Mouse (Mus musculus) adrenal gland, postnatal 10 days (tissue): Measurements from ENCODE around the gene Corin. TPM values are rescaled to one million over a fixed set of nuclear protein-coding genes. Genes with fewer than 3 reads are reported as not detected.

Experiments
- DNase-seq: peaks from one replicate; pipeline ENCODE4 v3.0.0; 2021; ENCODE audit warnings: mixed read lengths
- total RNA-seq, 2 experiments: library from RNA; stranded (reverse); gene quantifications; 2 replicates each; pipeline ENCODE4 v1.2.3; 2021

Gene Corin
- total RNA-seq, 2 experiments from 2014 or later, result 0.18 to 0.45 TPM

DNA sequence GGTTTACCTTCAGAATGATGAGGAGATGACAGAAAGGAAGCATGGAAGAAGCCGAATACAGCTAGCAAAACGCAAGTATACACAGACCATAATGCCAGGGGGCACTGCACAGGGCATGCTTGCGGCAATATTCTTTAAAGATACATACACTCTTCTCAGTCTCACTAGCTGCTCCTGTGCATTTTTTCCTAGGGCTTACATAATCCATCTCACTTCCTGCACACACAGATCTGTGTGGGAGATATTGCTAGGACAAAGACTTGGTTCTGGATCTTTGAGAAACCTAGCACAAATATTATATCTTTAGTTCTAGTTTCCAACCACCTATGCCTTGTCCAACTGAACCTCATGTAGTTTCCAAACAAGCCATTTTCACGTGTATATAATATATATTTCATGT lies 189.0 kb downstream of the Corin start:
- DNase-seq, result no peak

DNA sequence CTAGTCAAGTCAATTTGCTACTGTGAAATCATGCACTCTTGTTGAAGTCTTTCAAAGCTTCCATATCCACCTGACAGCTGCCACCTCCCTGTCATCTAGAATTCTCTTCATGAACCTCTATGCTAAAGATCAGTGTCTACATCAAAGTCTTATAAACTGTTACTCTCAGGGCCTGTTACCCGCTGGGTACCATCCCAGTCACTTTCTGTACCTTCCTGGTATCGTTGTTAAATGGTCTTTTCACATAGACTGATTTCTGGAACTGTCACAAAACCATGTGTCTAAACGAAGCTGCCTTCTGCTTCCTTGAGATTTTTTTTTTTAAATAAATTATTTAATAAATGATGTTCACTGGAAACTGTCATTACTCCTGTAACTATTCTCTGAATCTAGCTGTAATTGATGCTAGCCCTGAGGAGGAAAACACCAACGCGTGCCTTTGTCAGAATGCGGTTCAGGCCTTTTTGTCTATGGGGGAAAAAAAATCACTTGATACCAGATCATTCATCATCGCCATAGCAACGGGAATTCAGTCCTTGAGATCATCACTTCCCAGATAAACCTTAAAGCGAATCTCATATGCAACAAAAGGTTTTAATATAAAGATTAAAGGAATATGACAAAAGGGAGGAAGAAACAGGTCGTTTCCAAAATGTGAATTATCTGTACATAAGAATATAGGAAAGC lies 205.7 kb downstream of the Corin start:
- DNase-seq, result no peak

DNA sequence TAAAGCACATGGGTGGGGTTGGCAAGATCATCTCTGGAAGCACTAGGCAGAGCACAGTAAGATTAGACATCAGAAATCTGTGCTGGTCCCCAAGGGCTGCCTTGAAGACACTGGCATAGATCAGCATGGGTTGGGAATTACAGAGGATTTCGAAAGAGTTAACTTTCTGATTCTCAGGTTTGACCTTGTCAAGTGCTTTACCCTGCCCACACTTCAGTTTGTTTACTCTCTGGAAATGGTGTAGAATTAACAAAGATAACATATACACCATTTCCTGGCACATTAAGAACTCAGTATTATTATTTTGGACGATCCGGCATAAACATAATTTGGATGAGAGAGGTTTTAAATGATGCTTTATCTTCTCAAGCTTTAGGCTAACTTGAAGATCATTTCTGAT lies 219.2 kb downstream of the Corin start:
- no peak for DNase-seq

DNA sequence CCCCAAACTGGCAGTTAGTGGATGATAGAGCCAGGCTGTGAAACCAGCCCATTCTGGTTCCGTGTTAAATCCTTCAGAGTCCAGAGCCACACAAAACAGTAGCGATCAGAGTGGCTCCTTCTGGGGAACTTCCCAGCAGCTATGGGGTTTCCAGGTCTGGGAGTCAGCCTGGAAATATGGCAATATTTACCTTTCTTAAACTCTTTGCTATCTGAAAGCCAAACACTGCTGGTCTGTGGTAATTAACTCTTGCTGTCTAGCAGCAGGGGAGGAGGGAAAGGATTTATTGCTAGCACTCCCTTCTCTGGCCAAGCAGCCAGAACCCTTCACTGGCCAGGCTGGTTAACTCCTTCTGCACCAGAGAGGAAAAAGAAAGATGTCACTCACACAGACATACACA lies 221.4 kb downstream of the Corin start:
- no peak for DNase-seq

DNA sequence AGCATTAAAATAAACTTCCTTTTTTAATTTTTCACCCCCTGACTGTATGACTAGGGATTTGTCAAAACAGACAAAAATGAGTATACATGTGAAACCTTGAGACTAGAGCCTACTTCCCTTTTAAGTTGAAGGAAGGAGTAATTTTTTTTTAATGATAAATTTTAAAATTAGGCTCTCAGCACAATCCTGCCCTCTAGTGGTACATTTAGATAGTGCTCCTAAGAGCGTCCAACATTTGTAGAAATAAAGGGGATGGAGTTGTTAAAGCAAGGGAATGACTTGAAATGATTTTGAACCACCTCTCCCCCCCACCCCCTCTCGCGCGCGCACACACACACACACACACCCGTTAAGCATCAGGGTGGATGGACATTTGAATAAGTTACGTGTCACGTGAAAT lies 234.6 kb downstream of the Corin start:
- DNase-seq, result peak; percentile 22

DNA sequence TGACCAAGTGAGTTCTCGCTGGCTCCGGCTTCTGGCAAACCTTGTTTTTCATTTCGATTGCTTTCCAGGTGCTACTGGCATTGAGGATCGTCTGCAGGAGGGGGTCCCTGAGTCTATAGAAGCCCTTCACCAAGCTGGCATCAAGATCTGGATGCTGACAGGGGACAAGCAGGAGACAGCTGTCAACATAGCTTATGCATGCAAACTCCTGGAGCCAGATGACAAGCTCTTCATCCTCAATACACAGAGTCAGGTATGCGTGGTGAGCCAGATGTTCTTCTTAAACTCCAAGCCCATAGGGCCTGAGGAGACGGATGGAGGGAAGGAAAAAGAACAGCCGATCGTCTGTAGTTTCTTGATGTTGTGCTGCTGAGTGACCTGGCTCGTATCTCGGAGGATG lies 235.1 kb downstream of the Corin start:
- no peak for DNase-seq

DNA sequence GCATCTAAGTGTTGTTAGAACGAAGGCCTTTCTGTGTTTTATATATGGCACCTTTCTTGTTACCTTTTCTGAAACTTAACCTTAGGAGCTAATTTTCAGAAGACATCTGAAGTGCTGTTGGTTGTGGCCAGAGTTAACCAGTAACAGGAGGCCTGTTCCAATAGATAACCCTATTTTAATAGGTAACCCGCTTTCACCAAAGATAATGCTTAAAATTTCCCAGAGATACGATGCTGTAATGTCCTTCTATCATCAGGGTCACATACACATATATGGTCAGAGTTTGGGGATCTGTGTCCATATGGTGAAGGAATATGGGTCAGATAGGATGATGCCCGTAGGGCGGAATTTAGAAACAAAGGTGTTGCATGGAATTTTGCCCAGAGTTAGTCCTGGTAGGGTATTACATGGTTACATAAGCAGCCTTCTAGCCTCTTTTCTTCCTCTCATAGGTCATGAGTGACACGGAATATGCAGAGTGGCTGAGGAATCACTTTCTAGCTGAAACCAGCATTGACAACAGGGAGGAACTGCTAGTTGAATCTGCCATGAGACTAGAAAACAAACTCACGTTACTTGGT lies 237.2 kb downstream of the Corin start:
- DNase-seq, result no peak

DNA sequence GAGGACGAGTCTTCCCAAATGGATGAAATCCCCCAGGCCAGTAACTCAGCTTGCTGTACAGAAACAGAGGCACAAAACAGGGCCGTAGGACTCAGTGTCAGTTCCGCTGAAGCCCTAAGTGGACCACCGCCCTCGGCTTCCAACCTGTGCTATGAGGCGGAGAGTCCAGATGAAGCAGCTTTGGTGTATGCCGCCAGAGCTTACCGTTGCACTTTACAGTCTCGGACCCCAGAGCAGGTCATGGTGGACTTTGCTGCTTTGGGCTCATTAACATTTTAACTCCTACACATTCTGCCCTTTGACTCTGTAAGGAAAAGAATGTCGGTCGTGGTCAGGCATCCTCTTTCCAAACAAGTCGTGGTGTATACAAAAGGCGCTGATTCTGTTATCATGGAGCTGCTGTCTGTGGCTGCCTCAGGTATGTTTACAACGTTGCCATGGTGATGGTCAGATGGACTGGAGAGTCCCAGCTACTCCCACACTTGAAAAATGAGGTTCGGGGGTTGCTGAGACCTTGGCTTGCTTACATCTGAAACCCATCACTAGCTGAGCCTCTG lies 240.0 kb downstream of the Corin start:
- DNase-seq, result no peak

DNA sequence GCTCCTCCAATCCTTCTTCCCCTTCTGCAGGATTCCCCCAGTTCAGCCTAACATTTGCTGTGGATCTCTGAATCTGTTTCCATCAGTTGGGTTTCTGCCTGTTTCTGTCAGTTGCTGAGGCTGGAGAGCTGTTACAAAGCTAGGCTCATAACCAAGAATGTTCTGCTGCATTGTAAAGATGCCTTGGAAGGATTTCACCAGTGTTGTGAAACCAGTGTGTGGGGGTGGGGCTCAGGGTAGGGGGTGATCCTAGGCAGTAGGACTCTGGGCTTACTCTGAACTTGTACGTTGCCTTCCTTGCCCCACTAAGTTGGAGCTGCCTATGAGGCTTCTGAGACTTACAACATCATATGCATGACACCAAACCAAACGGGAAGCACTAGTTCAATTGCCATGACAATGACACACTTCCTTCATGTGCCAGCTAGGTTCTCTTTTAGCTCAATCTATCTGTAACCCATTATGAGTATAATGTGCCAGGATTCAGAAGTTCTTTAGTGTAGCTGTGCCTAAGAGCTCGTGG lies 242.4 kb downstream of the Corin start:
- DNase-seq, result no peak

DNA sequence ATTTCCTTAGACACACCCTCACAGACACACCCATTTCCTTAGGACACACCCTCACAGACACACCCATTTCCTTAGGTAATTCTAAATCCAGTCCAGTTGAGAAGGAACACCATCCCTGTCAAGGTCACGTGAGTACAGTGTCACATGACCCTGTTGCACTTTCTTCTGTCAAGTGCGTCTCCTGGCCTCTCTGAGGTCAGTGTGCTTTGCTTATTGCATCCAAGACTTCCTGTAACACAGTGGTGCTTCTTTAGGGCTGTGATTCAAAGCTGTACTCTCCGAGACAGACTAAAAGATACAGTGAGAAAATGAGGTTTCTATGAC lies 245.0 kb downstream of the Corin start:
- no peak for DNase-seq

DNA sequence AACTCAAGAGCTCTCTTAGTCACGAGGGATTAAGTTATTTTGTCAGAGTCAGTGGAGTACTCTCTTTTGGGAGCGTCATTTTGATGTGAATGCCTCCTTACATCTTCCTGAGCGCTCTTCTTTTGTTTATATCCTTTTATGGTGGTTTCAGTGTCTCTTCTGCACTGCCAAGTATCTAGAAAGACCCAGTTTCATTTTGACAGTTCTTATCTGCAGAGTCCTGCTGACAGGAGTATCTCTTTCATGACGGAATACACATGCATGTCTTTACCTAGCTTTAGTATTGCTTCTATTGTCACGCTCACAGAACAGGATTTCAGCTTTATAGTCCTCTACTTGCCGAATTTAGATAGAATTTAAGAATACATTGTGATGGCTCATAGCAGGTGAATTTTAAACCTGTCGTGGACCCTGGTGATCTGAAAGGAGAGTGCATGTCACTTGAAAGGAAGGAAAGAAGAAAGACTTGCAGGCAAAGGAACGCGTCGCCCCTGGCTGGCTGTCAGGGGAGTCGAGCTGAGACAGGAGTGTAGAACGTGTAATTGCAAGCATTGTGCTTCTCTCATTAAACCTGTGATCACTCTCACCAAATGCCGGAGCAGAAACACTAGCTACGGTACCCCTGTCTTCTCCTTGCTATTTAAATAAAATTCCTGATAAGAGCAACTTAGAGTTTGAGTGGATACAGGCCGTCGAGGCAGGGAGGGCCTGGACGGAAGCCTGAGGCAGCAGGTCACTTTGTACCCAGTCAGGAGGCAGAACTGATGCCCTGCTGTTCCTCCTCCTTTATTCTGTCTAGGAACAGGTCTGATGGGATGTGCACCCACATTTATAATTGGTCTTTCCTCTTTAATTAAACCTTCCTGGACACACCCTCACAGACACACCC lies 245.6 kb downstream of the Corin start:
- DNase-seq, result no peak

DNA sequence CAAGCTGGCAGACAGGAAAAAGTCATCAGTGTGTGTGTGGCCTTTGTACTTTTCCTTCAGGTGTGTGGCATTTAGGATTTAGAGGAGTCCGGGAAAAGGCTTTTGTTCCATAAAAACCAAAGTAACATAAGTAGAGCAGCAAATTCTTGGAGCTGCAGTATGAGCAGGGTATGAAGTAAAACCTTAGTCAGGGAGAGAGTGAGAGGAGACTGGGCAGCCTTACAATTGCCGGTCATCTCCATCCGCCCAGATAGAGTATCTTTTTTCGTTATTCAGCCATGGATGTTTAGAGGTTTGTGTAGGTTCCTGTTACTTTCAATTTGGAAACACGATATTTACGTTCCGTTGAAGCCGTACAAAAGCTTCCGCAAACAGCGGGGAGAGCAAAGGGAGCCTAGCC lies 247.2 kb downstream of the Corin start:
- DNase-seq, result no peak

DNA sequence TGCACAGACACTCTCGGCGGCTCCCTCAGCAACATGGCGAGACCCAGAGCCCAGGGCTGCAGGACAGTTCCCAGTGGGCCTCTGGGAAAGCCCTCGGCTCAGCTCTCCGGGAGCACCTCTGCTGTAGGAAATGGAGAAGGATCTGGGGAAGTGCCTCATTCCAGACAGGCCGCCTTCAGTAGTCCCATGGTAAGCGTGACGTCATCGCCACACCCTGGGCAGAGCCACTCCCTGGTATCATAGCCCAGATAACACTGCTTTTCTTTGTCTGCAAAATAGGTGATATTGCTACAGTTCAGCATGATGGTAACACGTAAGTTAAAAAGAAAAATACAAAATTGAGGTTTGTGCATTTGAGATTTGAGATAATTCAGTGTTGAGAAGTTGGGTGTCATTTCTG lies 249.3 kb downstream of the Corin start:
- no peak for DNase-seq

DNA sequence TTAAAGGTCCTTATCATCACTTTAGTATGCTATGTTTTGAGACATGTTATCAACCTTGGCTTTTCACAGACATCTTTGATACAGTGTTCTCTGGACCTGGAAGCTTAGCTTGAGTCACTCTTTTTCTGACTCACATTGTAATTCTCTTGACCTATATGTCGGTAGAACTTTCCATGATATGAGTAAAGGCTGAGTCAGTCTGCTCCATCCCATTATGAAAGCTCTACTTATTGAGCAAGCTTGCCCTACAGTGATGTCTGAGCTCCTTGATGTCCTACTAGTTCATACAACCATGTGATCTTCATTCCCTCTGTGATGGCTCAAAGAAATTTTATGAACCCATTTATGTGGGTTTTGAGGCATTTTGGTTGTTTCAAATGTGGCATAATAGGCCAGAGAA lies 254.1 kb downstream of the Corin start:
- DNase-seq, result no peak

Other genes with a start within 250 kb of the Corin start
- 10 to 100 TPM; 13.4 to 18.1 TPM for gene Nfxl1, start 55.2 kb upstream of the Corin start, total RNA-seq
- gene Zar1, start 76.8 kb upstream of the Corin start, total RNA-seq, result under 1 TPM in 1 of 2 experiments, not detected in 1; 0.21 TPM
- gene Gm5868, start 83.1 kb upstream of the Corin start, total RNA-seq, result 1 to 10 TPM; 1.4 to 2.8 TPM
- under 1 TPM in 1 of 2 experiments, not detected in 1; 0.15 TPM for gene Cnga1, start 139.8 kb upstream of the Corin start, total RNA-seq
- 10 to 100 TPM in 1 of 2 experiments, 1 to 10 TPM in 1; 6.0 to 14.8 TPM for gene Nipal1, start 143.3 kb upstream of the Corin start, total RNA-seq
- gene Txk, start 248.3 kb upstream of the Corin start, total RNA-seq, result under 1 TPM; 0.58 to 0.66 TPM